In the genomic region with DNA sequence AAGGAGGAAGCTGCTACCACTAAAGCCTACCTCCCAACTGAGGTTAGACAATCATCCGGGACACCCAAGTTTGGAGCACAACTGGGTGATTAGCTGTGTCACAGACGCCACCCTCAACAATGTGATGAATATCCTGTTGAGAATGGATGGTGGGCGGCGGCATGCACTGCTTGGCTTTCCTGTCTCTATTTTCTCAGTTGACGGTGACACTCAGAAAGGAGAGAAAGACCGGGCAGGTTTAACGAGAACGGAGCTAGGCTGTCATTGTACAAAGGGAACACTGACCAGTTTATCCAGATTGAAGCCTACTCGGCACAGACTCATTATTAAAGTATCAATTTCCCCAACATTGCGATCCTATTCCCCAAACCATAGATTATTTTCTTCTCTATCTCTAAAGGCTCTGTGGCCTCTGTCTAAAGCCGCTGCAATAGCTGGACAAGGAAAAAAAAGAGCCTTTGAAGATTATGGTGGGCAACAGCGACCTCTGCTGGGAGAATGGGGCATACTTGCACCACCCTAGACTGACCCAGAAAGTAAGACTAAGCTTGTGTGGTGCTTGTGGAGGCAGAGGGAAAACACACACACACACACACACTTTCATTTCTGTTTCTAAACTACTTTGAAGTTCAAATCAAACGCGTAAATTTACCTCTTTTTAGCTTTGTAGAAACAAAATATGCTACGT, we compare ENCODE assay signal across 9 mouse cellular contexts. TPM values are rescaled to one million over a fixed set of nuclear protein-coding genes. Genes with fewer than 3 reads are reported as not detected.
DNase-seq lines count a peak whose midpoint lies in the region; ATAC-seq and TF ChIP-seq lines count a peak whose summit lies in the region.
"Had no signal": no experiment of that assay in that cellular context is flagged by ENCODE, and none has a peak within 500 bp of the region (broad histone marks: within the 10 kb centered on the region; RNA-seq: fewer than 3 reads in every experiment).

No protein-coding gene starts in this region.

- H3K9me3 ChIP-seq in G1E (replicated peaks): no peaks in the 10 kb centered on the region
- no peaks in the 10 kb centered on the region for H3K9me3 ChIP-seq in forebrain, embryonic 15.5 days
- H3K9me3 ChIP-seq in liver, postnatal 0 days (ENCODE audit: low read length): no peaks in the 10 kb centered on the region
- no peaks in the 10 kb centered on the region for H3K9me3 ChIP-seq in neural tube, embryonic 13.5 days

- no peak for TF ChIP-seq EP300 in liver, postnatal 0 days (IDR thresholded peaks at IDR 0.05; ENCODE audit: low read depth)

- no peaks in the 10 kb centered on the region for H3K36me3 ChIP-seq in G1E (replicated peaks)
- no peaks in the 10 kb centered on the region for H3K36me3 ChIP-seq in forebrain, embryonic 15.5 days
- H3K36me3 ChIP-seq in liver, postnatal 0 days (replicated peaks; ENCODE audit: insufficient read depth, low read length): no peaks in the 10 kb centered on the region
- no peaks in the 10 kb centered on the region for H3K36me3 ChIP-seq in neural tube, embryonic 13.5 days

- no peak overlapping the region for H3K27ac ChIP-seq in forebrain, embryonic 15.5 days (replicated peaks)
- no peak overlapping the region for H3K27ac ChIP-seq in liver, postnatal 0 days (ENCODE audit: low read depth)
- no peak overlapping the region for H3K27ac ChIP-seq in neural tube, embryonic 13.5 days (replicated peaks)
- H3K27ac ChIP-seq: macrophage had no signal

- no peaks in the 10 kb centered on the region for H3K4me1 ChIP-seq in G1E (ENCODE audit: insufficient read depth, low read depth, low read length)
- H3K4me1 ChIP-seq in forebrain, embryonic 15.5 days: no peaks in the 10 kb centered on the region
- H3K4me1 ChIP-seq in liver, postnatal 0 days (ENCODE audit: insufficient read depth): no peaks in the 10 kb centered on the region
- no peaks in the 10 kb centered on the region for H3K4me1 ChIP-seq in neural tube, embryonic 13.5 days (replicated peaks)

- ATAC-seq in G1E (ENCODE audit: extremely low read depth, insufficient number of reproducible peaks, low FRiP score, poor library complexity, severe bottlenecking): no peak
- peak; percentile 81 for ATAC-seq in forebrain, embryonic 15.5 days (replicated peaks)
- peak; percentile 40 for ATAC-seq in liver, postnatal 0 days
- peak; percentile 82 for ATAC-seq in neural tube, embryonic 13.5 days (ENCODE audit: low read depth)

- no peak overlapping the region for H3K9ac ChIP-seq in forebrain, embryonic 15.5 days (replicated peaks)
- no peak overlapping the region for H3K9ac ChIP-seq in liver, postnatal 0 days (replicated peaks)
- no peak overlapping the region for H3K9ac ChIP-seq in neural tube, embryonic 13.5 days

- peak; percentile 70 for TF ChIP-seq CTCF in G1E (IDR thresholded peaks at IDR 0.05; ENCODE audit: low read depth, low read length)
- TF ChIP-seq CTCF in liver, postnatal 0 days (IDR thresholded peaks at IDR 0.05; ENCODE audit: low read depth): peak; percentile 83

- 30% methylated on average over 15 of the region's 15 CpGs for WGBS in forebrain, embryonic 15.5 days
- 45% methylated on average over 15 of the region's 15 CpGs for WGBS in liver, postnatal 0 days (ENCODE audit: insufficient replicate concordance)
- WGBS in neural tube, embryonic 13.5 days: 48% methylated on average over 15 of the region's 15 CpGs

- intact Hi-C loops in heart, postnatal 14 days (cut with DNase I): loop anchor here (1.0 to 10.0 kb wide), 6 partner anchors 65 to 672 kb away; a partner anchor contains a TSS

- H3K27me3 ChIP-seq in G1E (ENCODE audit: insufficient read depth, low read length): peaks cover 4% of the 10 kb centered on the region; the same call in 1 of the 2 replicates
- H3K27me3 ChIP-seq in forebrain, embryonic 15.5 days: no peaks in the 10 kb centered on the region
- H3K27me3 ChIP-seq in liver, postnatal 0 days (ENCODE audit: insufficient read depth, low read length): no peaks in the 10 kb centered on the region
- peaks cover 17% of the 10 kb centered on the region; the same call in 1 of the 2 replicates for H3K27me3 ChIP-seq in neural tube, embryonic 13.5 days

- no peak overlapping the region for H3K4me3 ChIP-seq in G1E (ENCODE audit: low read depth, low read length)
- H3K4me3 ChIP-seq in forebrain, embryonic 15.5 days: no peak overlapping the region
- no peak overlapping the region for H3K4me3 ChIP-seq in liver, postnatal 0 days (ENCODE audit: low read depth, low read length)
- H3K4me3 ChIP-seq in neural tube, embryonic 13.5 days: no peak overlapping the region

- DNase-seq in G1E (ENCODE audit: low spot score): peak; percentile 29
- peak; percentile 42 for DNase-seq in cerebellum, adult 11 months
- DNase-seq in heart, postnatal 14 days: peak; percentile 85 to 91
- peak; percentile 81 for DNase-seq in layer of hippocampus, adult 11-12 months (ENCODE audit: low spot score)
- DNase-seq in liver, postnatal 0 days: peak; percentile 78
- peak; percentile 62 for DNase-seq in thymus, postnatal 14 days

- H3K4me2 ChIP-seq in forebrain, embryonic 15.5 days (replicated peaks): peak overlapping the region; percentile 29
- H3K4me2 ChIP-seq in liver, postnatal 0 days (ENCODE audit: low read depth, low read length): no peak overlapping the region
- peak overlapping the region; percentile 32 for H3K4me2 ChIP-seq in neural tube, embryonic 13.5 days

RNA-seq across cellular contexts. Expression of a gene that starts 29.0 kb away (rescaled TPM):
- total RNA-seq in G1E (2014; fragmentation: Nextera tagmentation) (not detected in 2 replicates), G1E (2017) (0.22 TPM in 1 of 2 replicates, not detected in the other)
- polyA plus RNA-seq in G1E (2012): not detected in 2 replicates
- polyA plus RNA-seq in forebrain, embryonic 15.5 days (2015; fragmentation: Nextera tagmentation; extraction: Ambion mirVana): 0.19 and 0.22 TPM in 2 replicates
- under 1 TPM; 0.22 to 0.27 TPM for total RNA-seq in heart, postnatal 14 days (2021)
- polyA plus RNA-seq in liver, postnatal 0 days (2015; fragmentation: Nextera tagmentation; extraction: Ambion mirVana): 40.7 and 42.3 TPM in 2 replicates
- polyA plus RNA-seq in neural tube, embryonic 13.5 days (2015; fragmentation: Nextera tagmentation; extraction: Ambion mirVana): 0.45 and 0.61 TPM in 2 replicates
- polyA plus RNA-seq: macrophage had no signal

Comparison
In these comparisons a context has a peak if more than half of its experiments do, and no peak if none do; other contexts are left out.
1. DNase-seq: peak in every context shown above with its lines; median percentile 88 in heart, postnatal 14 days; 81 in layer of hippocampus, adult 11-12 months; 78 in liver, postnatal 0 days; 62 in thymus, postnatal 14 days; 42 in cerebellum, adult 11 months; 29 in G1E.
2. RNA of a gene that starts 29.0 kb away (polyA plus RNA-seq): 40.7 to 42.3 TPM in liver, postnatal 0 days; 0.45 to 0.61 TPM in neural tube, embryonic 13.5 days, 0.19 to 0.22 TPM in forebrain, embryonic 15.5 days and not detected in G1E; every median in the first group is over 10 times any median in the second.